Mouse (Mus musculus) MN1 (cell line): ENCODE measurements at regions not wholly inside any gene's neighbourhood (a gene's known extent, or its start where the extent isn't known, plus 50 kb on each side); places are given as distances from the start of the nearest gene placed in this dataset.

ENCODE experiments used
- DNase-seq: peaks from one replicate; pipeline ENCODE4 v3.0.0-alpha.2; 2016; ENCODE audit warnings: low spot score

DNA sequence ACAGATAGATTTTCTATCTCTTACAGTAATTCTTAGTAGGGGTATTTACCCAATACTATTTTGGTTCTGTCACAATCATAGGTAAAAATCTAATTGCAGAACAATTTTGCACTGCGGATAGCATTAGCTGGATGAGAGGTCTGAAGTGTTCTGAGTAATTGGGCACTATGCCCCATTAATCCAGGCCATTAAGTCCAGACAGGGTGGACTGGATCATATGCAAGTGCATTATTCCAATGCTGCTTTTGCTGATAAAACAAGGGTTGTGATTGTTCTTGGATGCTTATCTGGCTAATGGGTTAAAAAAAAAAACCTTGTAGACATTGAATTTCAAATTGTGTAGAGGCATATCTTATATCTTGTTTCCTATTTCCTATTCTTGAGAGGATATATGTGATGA lies 1732.6 kb upstream of the Gm6569 start:
- DNase-seq = peak; percentile 56

DNA sequence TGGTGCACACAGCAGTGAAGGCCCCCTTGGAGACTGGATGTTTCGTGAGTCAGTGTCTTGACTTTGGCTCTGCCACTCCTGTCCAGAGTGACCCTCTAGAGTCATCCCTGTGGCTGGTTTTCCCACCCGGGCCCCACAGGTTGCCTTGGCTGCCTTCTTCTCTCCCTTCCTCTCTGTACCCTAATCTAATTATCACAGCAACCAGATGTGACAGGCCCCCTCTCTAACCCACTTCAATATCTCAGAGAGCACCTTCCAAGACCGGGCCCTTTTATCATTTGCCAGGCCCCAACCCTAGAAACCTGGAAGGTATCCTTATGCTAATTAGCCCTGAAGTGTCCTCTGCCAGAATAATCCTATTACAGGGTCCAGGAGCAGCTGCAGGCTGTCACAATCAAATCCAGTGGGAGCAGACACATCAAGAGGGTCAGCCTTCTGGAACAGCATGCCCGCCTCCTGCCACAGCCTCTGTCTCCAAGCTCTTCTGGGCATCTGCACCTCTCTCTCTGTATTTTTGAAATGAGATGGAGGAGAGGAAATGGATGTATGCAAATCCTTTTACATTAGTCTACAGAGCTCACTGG lies 1728.4 kb upstream of the Gm6569 start:
- peak; percentile 87 for DNase-seq

DNA sequence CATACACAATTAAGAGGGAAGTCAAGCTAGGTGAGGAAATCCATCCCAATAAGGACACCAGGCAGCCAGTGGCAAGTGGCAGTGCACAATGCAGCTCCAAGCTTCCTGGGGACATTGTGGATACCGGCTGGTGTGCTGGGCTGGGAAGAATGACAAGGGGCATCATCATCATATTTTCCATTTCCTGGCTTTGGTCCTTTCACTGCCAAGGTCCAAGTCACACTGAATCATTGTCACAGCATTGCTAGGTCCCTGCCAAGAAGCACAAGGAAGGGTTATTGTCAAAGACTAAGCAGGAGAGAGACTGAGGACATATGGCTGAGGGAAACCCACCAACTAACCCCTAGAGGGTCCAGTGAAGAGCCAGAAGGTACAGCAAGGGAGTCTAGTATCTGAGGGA lies 1723.8 kb upstream of the Gm6569 start:
- no peak for DNase-seq

DNA sequence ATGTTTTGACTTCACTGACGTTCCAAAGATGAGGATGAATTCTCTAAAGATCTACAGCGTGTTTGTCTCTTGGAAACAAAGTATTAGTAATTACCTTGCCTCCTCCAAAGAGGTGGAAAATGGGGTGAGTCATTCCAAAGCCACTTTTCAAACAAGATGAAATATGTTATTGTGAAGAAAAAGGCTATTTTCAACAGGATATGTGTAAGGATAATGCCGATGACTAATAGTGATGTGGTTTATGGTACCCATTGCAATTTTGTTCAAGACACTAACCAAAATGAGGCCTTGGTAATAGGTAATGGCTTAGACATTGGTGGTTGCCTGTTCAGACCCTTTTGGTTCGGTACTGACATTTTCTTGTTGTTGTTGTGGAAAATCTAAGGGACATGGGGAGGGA lies 1717.6 kb upstream of the Gm6569 start:
- no peak for DNase-seq

DNA sequence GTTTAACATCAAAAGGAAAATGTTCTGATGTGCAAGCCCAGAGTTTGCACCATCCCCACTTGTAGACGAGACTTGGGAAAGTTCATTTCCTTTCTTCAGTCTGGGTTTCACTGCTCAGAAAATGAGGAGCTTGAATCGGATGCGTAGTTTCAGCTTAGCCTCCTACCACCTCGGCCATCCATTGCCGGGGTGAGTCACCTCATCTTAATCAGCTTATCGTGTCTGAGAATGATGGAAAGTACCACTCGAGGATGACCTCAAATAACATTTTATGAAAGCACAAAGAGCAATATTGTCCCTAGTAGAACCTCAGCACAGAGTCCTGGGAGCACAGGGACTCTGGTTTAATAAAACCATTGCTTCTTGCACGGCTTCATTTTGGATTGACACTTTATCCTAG lies 1700.1 kb upstream of the Gm6569 start:
- peak; percentile 58 for DNase-seq

DNA sequence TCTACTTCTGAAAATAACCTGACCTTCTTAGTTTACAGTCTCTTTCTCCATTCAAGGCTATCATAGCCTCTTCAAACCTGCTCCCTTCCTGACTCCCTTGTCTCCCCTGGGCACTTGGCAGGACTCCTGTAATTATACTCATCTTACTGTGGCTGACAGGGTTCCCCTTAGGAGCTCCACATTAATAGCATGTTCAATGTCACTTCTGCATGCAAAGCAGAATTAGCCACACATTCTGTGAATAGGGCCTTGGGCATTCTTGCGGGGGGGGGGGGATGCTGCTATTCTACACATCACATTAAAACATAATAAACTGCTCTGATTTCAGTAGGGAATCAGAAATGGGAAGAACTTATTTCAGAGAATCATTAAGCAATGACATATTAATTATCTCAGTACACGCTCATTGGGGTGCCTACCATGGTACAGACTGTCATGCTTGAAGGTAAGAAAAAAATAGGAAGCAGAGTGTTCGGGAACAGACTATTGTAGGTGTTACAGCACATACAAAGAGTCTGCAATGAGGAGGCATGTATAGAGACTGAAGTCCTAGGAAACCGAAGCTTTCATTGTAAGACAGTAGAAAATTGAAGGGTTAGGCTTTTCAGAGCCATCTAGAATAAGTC lies 1698.3 kb upstream of the Gm6569 start:
- DNase-seq = no peak

DNA sequence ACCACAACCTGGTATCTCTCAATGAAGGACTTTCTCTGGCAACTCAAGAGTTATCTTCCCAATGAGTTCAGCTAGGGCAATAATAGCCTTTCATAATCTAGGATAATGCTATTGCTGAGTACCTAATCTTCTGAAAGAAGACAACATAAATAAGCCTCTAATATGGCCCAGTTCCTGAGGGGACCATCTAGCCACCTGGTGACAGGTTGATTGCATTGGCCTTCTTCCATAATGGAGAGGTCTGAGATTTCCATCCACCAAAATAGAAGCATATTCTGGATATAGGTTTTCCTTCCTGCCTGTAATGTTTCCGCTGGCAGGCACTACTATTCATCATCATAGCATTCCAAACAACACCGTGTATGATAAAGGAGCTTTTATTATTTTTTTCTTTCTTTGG lies 1694.2 kb upstream of the Gm6569 start:
- no peak for DNase-seq

DNA sequence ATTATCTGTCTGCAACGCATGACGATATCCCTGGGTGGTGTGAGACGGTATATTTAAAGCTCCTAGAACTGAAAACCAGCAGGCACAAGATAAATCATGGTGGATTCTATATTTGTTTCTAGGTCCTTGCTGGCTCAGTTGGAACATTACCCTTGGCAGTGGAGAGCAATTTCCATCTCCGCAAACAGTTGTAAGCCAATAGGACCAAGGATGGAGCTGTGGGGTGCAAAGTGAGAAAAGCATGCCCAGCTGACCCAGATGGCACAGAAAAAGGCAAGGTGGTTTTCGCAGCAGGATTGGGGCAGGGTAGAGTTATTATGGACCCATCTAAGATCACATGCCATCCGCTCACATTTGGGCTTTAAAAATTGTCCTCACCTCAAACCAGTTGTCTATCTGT lies 1683.8 kb upstream of the Gm6569 start:
- DNase-seq = no peak

DNA sequence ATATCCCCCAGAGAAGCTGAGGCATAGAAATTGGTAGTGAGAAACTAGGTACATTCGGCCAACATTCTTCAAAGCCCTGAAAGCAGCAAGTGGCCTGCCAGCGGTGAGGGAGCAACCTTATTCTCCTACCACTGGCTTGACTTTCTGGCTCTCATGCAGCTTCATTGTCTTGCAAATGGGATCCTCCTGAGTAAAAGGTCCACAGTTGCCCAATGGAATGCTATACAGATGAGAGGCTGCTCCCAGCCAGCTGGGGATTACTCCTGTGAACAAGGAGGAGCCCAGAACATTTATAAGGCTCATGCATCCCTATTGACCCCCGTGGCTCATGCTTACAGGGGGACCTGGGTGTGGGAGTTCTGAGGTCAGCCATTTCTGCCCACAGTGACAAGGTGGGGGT lies 1675.9 kb upstream of the Gm6569 start:
- DNase-seq = no peak

DNA sequence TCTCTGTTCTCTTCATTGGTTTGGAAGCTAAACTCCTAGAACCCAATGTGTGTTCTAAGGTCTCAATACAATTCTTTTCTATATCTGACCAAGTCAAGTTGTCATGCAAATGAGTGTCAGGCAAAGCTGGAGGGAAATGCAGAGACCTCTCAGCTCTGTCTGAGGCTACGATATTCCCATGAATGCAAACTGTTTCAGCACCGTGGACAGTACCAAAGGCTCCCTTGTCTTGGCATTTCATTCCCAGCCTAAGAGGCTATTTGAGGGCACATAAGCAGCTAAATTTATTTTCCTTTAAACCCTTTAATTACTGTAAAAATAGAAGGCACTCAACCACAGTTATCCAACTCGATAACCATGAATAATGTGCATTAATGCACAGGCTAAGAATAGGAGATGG lies 1633.5 kb upstream of the Gm6569 start:
- DNase-seq = no peak

DNA sequence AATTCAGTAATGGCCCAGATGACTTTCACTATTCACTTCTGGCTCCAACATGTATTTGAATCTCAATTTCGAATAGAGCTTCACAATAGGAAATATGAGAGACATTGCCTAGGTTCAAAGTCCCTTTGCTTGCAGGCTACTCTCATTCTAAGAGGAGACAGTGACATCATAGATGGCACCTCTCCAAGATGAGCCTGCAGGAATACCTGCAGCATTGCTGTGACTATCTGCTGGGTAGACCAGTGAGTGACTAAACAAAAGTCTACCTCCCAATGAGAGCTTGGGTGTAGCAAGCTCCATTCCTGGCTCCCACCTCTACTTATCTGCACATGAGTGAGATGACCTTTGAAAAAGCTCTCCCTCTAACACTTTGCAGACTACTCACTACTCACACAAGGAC lies 1632.6 kb upstream of the Gm6569 start:
- DNase-seq = peak; percentile 62

DNA sequence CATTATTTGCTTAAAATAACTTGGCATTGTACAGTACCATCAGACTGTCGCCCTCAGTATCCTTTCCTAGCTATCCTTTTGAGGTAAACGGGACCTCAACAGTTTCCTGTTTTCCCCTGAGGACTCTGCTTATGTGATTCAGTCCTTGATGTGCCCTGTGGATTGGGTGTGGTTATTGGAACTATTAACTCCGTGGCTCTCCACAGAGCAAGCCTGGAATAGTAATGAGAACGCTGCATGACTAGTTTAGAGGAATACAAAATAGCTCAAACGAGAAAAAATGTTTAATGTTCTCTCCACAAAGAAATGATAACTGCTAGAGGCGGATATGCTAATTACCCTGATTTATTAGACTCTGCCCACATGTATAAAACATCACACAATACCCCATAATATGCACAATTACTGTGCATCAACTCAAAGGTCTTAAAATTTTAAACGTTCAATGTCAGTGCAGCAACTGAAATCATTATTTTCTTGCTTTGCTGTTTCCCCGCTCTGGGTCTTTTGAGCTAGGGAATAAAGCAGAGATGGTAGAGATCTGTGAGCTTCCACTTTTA lies 1629.0 kb upstream of the Gm6569 start:
- no peak for DNase-seq

DNA sequence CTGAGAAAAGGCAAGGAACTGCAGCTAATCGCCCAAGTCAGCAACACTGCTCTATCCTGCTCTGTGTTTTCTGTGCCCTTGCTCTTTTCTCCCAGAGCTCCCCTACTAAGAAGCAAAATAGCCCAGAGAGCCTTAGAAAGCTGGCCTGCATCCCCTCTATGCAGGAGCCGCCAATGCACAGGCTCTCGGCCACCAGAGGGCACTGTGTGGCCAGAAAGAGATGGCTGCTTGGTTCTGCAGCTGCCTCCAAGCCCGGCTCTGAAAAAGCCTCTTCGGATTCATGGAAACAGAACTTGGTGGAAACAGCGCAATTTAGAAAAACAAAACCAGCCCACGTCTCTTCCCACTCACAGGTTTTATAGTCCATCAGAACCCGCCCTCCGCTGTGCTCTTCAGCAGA lies 1628.4 kb upstream of the Gm6569 start:
- peak; percentile 91 for DNase-seq

DNA sequence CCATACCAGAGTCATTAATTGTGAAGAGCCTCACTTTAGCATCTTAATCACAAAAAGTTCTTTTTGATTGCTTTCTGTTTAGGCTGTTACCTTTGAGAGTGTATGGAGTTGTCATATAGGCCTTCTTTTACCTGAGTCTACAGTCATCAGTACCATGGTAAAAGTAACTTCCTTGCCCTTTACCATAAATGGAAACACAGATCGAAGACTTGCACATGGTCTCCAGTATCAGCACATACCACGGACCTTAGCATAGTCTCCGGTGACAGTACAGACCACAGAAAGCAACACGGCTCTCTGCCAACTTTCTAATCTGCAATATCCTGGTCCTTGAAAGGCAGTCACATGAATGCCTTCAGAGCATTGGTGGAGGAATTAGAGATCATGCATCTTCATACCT lies 1626.8 kb upstream of the Gm6569 start:
- no peak for DNase-seq

DNA sequence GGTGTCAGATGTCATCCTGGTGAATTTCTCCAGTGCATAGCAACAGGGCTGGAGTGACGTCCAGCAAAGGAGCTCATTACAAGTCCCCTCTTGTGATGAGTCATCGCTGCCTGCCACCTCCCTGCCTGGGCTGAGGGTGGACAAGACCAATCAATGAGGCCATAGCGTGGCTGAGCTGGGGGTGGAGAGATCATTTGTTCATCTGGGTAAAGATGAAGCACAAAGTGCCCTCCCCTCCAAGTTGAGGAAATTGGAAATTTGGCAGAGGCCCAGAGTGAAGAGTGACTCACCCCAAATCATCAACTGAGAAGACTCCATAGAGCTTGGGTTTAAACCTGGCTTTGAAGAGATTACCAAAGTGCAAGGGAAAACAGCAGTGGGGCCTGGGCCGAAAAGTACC lies 1626.3 kb upstream of the Gm6569 start:
- DNase-seq = peak; percentile 96

DNA sequence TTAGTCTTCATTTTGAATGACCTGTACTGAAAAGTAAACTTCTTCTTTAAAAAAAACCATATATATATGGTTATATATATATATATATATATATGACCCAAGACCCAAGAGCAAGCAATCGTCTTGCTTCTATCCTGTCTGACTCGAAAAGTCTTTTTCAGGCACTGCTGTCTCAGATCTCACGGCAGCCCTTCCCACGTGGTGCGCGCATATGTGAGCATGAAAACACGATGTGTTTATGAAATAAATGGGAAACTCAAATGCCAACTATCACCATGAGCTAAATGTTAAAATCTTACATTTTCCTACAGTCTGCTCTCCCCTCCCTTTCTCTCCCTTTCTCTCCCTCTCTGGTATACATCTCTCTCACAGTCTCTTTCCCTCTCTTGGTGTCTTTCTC lies 1625.4 kb upstream of the Gm6569 start:
- DNase-seq = no peak

DNA sequence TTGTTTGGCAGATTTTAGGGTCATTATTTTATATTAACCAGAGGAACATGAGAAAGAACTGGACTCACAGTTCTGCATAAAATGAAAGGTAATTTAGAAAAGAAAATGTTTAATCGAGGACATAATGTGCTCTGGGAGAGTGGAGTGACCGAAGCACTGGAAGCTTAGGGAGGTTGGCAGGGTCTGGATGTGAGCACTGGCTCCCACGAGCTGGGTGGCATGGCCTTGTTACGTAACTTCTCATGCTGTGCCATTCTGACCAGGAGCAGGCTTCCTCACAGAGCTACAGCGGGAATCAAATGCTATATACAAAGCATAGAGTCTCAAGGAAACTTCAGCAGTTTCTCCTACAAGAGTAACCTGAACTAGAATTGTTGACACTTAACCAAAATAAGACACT lies 1616.6 kb upstream of the Gm6569 start:
- no peak for DNase-seq

DNA sequence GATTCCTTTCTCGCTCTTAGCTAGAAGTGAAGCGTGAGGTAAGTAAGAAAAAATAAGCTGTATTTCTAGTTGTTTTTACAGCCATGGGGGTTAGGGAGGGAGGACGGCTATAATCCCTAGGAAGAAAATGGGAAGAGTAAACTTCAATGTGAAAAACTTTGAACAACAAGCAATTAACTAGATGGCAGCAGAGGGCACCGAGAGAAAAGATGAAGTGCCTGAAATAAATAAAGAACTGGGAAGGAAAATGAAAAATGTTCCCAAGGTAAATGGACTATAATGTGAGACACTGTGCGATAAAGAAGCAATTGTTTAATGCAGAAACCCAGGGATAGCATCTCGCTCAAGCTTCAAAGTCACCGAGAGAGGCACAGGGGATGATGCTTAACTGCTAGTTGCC lies 1614.4 kb upstream of the Gm6569 start:
- DNase-seq = no peak

DNA sequence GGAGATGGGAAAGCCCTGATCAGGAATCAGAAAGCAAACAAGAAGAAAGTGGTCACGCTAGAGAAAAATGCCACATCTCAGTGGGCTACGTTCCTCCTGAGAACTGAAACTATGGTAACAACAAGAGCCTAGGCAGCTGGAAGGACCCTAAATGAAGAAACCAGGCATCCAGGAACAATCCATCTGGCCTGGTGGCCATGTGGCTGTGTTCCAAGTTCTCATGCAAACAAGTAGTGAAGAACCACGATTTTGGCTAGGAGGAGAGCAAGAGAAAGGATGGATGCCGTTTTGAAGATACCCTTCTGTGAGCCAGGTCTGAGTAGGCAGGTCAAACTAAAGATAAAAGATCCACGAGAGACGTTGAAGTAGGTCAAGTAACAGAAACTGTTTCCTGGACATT lies 1613.6 kb upstream of the Gm6569 start:
- no peak for DNase-seq

DNA sequence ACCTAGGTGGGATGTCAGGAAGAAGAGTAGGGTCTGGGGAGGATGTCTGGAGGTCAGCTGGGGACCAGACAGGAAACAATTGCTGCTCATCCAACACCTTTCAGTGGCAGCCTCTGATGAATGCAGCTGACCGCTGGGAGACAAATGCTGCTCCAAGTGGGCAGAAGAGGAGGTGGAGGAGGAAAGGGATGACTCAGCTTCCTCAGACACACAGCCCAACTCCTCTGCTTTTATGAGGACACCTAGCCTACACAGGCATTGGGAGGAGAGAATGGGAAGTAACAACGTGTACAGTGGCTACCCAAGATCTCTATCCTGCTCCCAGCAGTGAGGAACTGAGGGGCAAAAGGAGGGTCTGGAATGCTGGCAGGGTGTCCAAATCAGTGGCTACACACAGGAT lies 1602.0 kb upstream of the Gm6569 start:
- peak; percentile 45 for DNase-seq

DNA sequence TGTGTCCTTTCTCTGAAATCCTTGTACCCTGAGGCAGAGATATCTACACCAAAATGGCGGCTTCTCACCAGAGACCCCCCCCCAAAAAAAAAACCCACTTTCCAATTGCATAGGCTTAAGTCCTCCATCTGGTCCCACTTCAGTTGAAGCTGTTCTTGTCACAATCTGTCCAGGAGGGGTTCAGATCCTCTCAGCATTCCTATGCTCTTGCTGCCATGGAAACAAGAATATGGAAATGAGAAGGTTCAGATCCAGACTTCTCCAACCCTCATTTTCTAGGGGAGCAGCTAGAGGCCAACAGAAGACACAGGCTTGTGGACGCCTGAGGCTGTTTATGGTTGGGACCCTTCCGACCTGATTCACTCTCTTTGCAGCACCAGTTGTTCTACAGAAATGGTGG lies 1569.7 kb upstream of the Gm6569 start:
- DNase-seq = no peak

DNA sequence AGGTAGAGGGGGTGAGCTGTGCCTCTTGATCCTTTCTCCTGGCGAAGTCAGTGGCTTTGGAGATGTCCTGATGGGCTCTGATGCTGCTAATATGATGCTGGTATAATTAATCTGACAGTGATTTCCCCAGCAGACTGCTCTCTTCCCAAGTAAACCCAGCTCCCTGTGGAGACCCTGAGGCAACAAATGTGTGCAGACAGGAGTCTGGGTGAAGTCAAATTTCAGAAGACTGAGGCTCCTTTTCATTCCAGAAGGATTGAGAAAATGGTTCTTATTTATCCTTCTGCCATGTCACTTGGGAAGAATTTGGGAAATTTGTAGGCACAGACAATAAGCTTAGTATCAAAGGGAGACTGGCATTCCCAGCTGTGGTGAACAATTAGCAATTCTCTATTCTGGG lies 1550.5 kb upstream of the Gm6569 start:
- DNase-seq = no peak

DNA sequence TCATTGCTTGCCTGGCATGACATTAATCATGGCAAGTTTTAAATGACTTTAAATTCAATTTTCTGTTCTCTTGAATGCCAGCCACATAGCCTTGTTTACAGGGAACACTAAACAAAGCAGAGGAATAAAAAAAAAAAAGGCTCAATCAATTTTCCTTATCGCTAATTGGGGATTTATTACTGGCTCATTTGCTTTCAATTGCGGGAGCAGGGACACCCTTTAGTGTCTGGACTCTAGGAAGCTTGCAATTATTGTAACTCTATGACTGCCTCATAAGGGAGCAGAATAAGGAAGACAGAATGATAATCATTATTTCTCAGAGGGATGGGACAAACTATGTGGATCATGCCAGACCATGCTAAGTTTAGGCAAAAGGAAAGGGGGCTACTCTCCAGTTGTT lies 1537.7 kb upstream of the Gm6569 start:
- DNase-seq = peak; percentile 55

DNA sequence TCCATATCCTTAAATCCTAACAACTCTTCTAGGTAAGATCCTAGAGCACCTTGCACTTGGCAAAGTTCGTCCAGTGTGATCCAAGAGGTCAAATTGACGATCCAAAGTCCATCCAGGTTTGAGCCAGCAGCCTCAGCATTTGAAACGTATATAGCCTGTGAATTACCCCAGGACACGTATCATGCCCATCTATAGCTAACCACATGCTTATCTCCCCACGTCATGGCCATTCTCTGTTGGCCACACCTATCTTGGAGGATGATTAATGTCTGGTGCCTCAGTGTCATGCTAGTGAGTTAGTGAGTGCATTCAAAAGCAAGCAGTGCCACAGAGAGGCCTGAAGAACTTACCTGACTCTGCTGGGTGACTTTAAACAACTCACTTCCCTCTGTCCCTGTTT lies 1521.9 kb upstream of the Gm6569 start:
- no peak for DNase-seq
